Mouse (Mus musculus): ENCODE data around the gene Zcchc24. TPM values are rescaled to one million over a fixed set of nuclear protein-coding genes. Genes with fewer than 3 reads are reported as not detected.

The Zcchc24 gene
- polyA plus RNA-seq, 1 experiment from 2014 or later = 19.3 TPM

GRCm38 (mm10) chr14:25666668-25667376, 102.0 kb downstream of the Zcchc24 start:
- H3K36me3 ChIP-seq (ENCODE audit: insufficient read depth, low read length) = peaks cover 17% of the 10 kb centered on the region
- H3K9ac ChIP-seq (replicated peaks; ENCODE audit: low read depth) = no peak overlapping the region
- no peak for ATAC-seq
- H3K4me3 ChIP-seq (ENCODE audit: low read depth, low read length) = no peak overlapping the region
- no peaks in the 10 kb centered on the region for H3K4me1 ChIP-seq (ENCODE audit: insufficient read depth, low read depth, low read length)
- no peaks in the 10 kb centered on the region for H3K9me3 ChIP-seq (ENCODE audit: low read length)
- WGBS = 81% methylated on average over 2 of the region's 2 CpGs
- H3K4me2 ChIP-seq (replicated peaks; ENCODE audit: low read depth, low read length) = no peak overlapping the region
- no peaks in the 10 kb centered on the region for H3K27me3 ChIP-seq (replicated peaks; ENCODE audit: insufficient read depth, low read length)
- H3K27ac ChIP-seq (ENCODE audit: low read length) = no peak overlapping the region
- no peak for DNase-seq (ENCODE audit: low spot score)
- TF ChIP-seq EP300 (IDR thresholded peaks at IDR 0.05) (no peak), CTCF (IDR thresholded peaks at IDR 0.05) (peak; percentile 66)

DNA sequence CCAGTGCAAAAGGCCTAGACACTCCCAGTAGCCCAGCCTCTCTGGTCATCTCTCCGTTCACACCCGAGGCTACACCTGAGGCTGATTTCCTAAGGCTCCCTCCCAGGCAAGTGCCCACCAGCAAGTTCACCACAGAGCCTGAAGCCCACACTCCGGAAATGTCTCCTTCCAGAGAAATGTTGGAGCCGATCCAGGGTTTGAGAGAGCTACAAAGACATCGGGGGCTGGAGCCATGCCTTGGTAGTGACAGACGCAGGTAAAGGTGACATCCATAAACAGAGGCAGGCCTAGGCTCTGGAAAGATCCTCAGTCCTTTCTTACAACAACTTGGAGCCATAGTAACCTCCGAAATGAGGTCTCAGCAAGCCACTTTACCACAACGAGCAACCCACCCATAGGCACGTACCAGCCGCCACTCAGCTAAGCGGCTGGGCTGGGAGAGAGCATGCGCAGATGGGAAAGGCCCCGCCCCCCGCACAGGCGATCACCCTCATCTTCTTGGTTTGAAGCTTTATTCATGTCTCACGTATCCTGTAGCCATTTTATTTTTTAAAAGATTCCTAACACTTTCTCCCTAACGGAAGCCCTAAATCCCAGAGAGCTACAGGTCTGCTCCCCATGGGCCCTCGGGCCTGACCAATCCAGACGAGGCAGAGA, 103.4 kb downstream of the Zcchc24 start:
- ATAC-seq = no peak
- H3K9ac ChIP-seq (replicated peaks; ENCODE audit: low read depth) = no peak overlapping the region
- H3K36me3 ChIP-seq (ENCODE audit: insufficient read depth, low read length) = peaks cover 22% of the 10 kb centered on the region
- no peak for TF ChIP-seq EP300 (IDR thresholded peaks at IDR 0.05)
- TF ChIP-seq CTCF (IDR thresholded peaks at IDR 0.05) = no peak
- H3K4me3 ChIP-seq (ENCODE audit: low read depth, low read length) = no peak overlapping the region
- H3K4me2 ChIP-seq (replicated peaks; ENCODE audit: low read depth, low read length) = no peak overlapping the region
- no peak overlapping the region for H3K27ac ChIP-seq (ENCODE audit: low read length)
- no peaks in the 10 kb centered on the region for H3K4me1 ChIP-seq (ENCODE audit: insufficient read depth, low read depth, low read length)
- DNase-seq (ENCODE audit: low spot score) = no peak
- H3K27me3 ChIP-seq (replicated peaks; ENCODE audit: insufficient read depth, low read length) = no peaks in the 10 kb centered on the region
- no peaks in the 10 kb centered on the region for H3K9me3 ChIP-seq (ENCODE audit: low read length)
- whole genome bisulfite sequencing = 70% methylated on average over 19 of the region's 19 CpGs

DNA sequence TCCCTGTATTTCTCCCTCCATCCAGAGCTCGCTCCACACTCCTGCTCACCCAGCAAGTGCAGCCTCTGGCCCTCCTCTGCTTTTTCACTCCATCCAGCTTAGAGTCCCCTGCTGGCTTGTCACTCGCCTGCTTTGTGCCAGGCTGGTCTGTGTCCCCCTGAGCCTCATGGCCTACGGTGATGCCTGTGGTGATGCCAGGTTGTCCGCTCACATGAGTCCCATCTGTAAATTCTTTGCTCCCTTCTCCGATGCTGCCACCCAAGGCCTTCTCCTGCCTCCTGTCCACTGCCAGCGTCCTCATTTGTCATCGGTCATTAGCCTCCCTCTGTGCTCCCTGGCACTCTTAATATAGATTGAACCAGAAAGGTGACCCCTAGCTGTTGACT, 104.5 kb downstream of the Zcchc24 start:
- Histone ChIP-seq H3K36me3 (ENCODE audit: insufficient read depth, low read length) (peaks cover 22% of the 10 kb centered on the region), H3K4me3 (ENCODE audit: low read depth, low read length) (no peak overlapping the region), H3K4me2 (replicated peaks; ENCODE audit: low read depth, low read length) (no peak overlapping the region), H3K27ac (ENCODE audit: low read length) (no peak overlapping the region), H3K4me1 (ENCODE audit: insufficient read depth, low read depth, low read length) (no peaks in the 10 kb centered on the region), H3K9ac (replicated peaks; ENCODE audit: low read depth) (no peak overlapping the region), H3K9me3 (ENCODE audit: low read length) (no peaks in the 10 kb centered on the region), H3K27me3 (replicated peaks; ENCODE audit: insufficient read depth, low read length) (no peaks in the 10 kb centered on the region)
- ATAC-seq = no peak
- 80% methylated on average over 7 of the region's 7 CpGs for WGBS
- TF ChIP-seq EP300 (IDR thresholded peaks at IDR 0.05) (no peak), CTCF (IDR thresholded peaks at IDR 0.05) (no peak)
- no peak for DNase-seq (ENCODE audit: low spot score)

- ATAC-seq = peak; percentile 39; the same call in 1 of the 2 replicates
- Histone ChIP-seq H3K9ac (replicated peaks; ENCODE audit: low read depth) (no peak overlapping the region), H3K27ac (ENCODE audit: low read length) (no peak overlapping the region), H3K27me3 (replicated peaks; ENCODE audit: insufficient read depth, low read length) (no peaks in the 10 kb centered on the region), H3K4me3 (ENCODE audit: low read depth, low read length) (no peak overlapping the region), H3K36me3 (ENCODE audit: insufficient read depth, low read length) (peaks cover 22% of the 10 kb centered on the region), H3K4me1 (ENCODE audit: insufficient read depth, low read depth, low read length) (no peaks in the 10 kb centered on the region), H3K9me3 (ENCODE audit: low read length) (no peaks in the 10 kb centered on the region), H3K4me2 (replicated peaks; ENCODE audit: low read depth, low read length) (no peak overlapping the region)
- WGBS = 76% methylated on average over 7 of the region's 7 CpGs
- DNase-seq (ENCODE audit: low spot score) = no peak
- TF ChIP-seq EP300 (IDR thresholded peaks at IDR 0.05) = no peak
- TF ChIP-seq CTCF (IDR thresholded peaks at IDR 0.05) = no peak
These were observed 105.1 kb downstream of the Zcchc24 start for GRCm38 (mm10) chr14:25663649-25664309.

Other genes with a start within 250 kb of the Zcchc24 start
- gene Ppif, start 74.9 kb downstream of the Zcchc24 start, polyA plus RNA-seq (2015; fragmentation: Nextera tagmentation; extraction: Ambion mirVana) = 11.2 and 13.8 TPM in 2 replicates
- gene Anxa11, start 73.1 kb upstream of the Zcchc24 start, polyA plus RNA-seq (2015; fragmentation: Nextera tagmentation; extraction: Ambion mirVana) = 54.6 and 55.3 TPM in 2 replicates
- 5.1 and 13.2 TPM in 2 replicates for gene Plac9a, start 134.1 kb upstream of the Zcchc24 start, polyA plus RNA-seq (2015; fragmentation: Nextera tagmentation; extraction: Ambion mirVana)
- 4.5 and 4.6 TPM in 2 replicates for gene Tmem254a, start 158.6 kb upstream of the Zcchc24 start, polyA plus RNA-seq (2015; fragmentation: Nextera tagmentation; extraction: Ambion mirVana)
- gene Cphx1, start 169.3 kb upstream of the Zcchc24 start, polyA plus RNA-seq (2015; fragmentation: Nextera tagmentation; extraction: Ambion mirVana) = 0.10 TPM in 1 of 2 replicates, not detected in the other
- gene Duxbl1, start 209.5 kb upstream of the Zcchc24 start, polyA plus RNA-seq (2015; fragmentation: Nextera tagmentation; extraction: Ambion mirVana) = 0.58 and 0.82 TPM in 2 replicates

Measured in lung, postnatal 0 days (tissue).